Mouse (Mus musculus) midbrain, embryonic 14.5 days (tissue): ENCODE results near the gene Mmel1. TPM values are rescaled to one million over a fixed set of nuclear protein-coding genes. Genes with fewer than 3 reads are reported as not detected.
A peak's percentile ranks its signal among the peaks of the same experiment; 100 is the strongest.

Experiments used
- ATAC-seq: fragments of 200-750 bp; cut with Nextera tagmentation; 2 replicates; pipeline ENCODE4 v1.8.0; 2017; ENCODE audit warnings: moderate number of reproducible peaks, moderate library complexity; ENCODE audit not compliant: low FRiP score, low TSS enrichment
- DNase-seq: peaks from one replicate; pipeline ENCODE4 v3.0.0-alpha.2; 2015
- H3K27ac ChIP-seq: fragments of 300-500 bp; sonication (generic); replicated peaks from 2 replicates; pipeline ENCODE4 v1.5.1; 2014; ENCODE audit warnings: mild to moderate bottlenecking, low read depth, low read length, moderate library complexity
- H3K27me3 ChIP-seq: fragments of 300-500 bp; sonication (generic); 2 replicates; pipeline ENCODE4 v1.6.1; 2014; ENCODE audit warnings: low read length, control low read depth, mixed read lengths; ENCODE audit not compliant: control insufficient read depth, insufficient read depth
- H3K36me3 ChIP-seq: fragments of 300-500 bp; sonication (generic); 2 replicates; pipeline ENCODE4 v1.6.1; 2014; ENCODE audit warnings: low read length, control low read depth; ENCODE audit not compliant: control insufficient read depth, insufficient read depth
- H3K4me1 ChIP-seq: fragments of 300-500 bp; sonication (generic); 2 replicates; pipeline ENCODE4 v1.6.1; 2014; ENCODE audit warnings: mild to moderate bottlenecking, antibody characterized with exemption, low read length, control low read depth; ENCODE audit not compliant: control insufficient read depth, insufficient read depth
- H3K4me2 ChIP-seq: fragments of 300-500 bp; sonication (generic); 2 replicates; pipeline ENCODE4 v1.6.1; 2014; ENCODE audit warnings: mild to moderate bottlenecking, low read length, moderate library complexity
- H3K4me3 ChIP-seq: fragments of 300-500 bp; sonication (generic); replicated peaks from 2 replicates; pipeline ENCODE4 v1.5.1; 2014; ENCODE audit warnings: low read depth, low read length
- H3K9ac ChIP-seq: fragments of 300-500 bp; sonication (generic); replicated peaks from 2 replicates; pipeline ENCODE4 v1.6.1; 2014; ENCODE audit warnings: mild to moderate bottlenecking, low read length, moderate library complexity
- H3K9me3 ChIP-seq: fragments of 300-500 bp; sonication (generic); 2 replicates; pipeline ENCODE4 v1.6.1; 2016; ENCODE audit warnings: low read length, control low read depth, mixed read lengths; ENCODE audit not compliant: control insufficient read depth
- WGBS: fragments of 180-500 bp; shearing (Covaris S2); extraction: QIAGEN DNeasy Blood & Tissue Kit; methylation state at CpG from one replicate; pipeline ENCODE4 v1.1.7; 2014; 5-methylcytosine and 5-hydroxymethylcytosine counted together
- polyA plus RNA-seq: library from polyadenylated mRNA; unstranded; fragments of >200 nt; fragmentation: Nextera tagmentation; extraction: Ambion mirVana; gene quantifications from 2 replicates; pipeline ENCODE4 v1.2.1, GENCODE M21; 2014

The Mmel1 gene
- polyA plus RNA-seq, 1 experiment from 2014 or later, result 0.50 TPM

GRCm38 (mm10) chr4:154870721-154871120 lies 1.3 kb downstream of the Mmel1 start:
- Histone ChIP-seq H3K27ac (no peak overlapping the region), H3K9ac (no peak overlapping the region), H3K36me3 (no peaks in the 10 kb centered on the region), H3K27me3 (no peaks in the 10 kb centered on the region), H3K4me2 (no peak overlapping the region), H3K9me3 (no peaks in the 10 kb centered on the region), H3K4me1 (peaks cover 5% of the 10 kb centered on the region; the same call in 1 of the 2 replicates), H3K4me3 (no peak overlapping the region)
- ATAC-seq, result no peak
- DNase-seq, result no peak
- WGBS, result 59% methylated on average over 4 of the region's 4 CpGs

DNA sequence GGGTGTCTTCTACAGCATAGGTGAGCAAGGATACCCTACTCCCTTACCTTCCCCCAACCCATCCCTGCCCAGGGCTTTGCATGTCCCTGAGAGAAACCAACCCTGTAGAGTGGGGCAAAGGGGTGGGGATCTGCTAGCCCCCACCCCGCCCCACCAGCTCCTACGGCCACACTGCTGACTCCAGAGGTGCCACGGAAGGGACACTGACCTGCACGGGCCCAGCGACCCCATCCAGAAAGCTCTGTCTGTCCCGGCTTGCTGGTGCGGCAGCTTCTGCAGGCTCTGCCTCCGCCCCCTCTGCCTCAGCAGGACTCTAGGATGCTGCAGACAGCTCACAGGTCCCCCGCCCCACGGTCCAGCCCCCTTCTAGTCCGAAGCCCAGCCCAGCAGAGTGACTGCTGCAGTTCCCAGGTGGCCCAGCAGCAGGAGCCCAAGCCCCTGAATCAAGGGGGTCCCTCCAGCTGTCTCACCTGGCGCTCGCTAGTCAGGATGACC lies 2.4 kb downstream of the Mmel1 start:
- Histone ChIP-seq H3K27ac (no peak overlapping the region), H3K27me3 (no peaks in the 10 kb centered on the region), H3K4me2 (peak overlapping the region; percentile 48), H3K9ac (peak overlapping the region; percentile 37; the same call in 1 of the 2 replicates), H3K9me3 (no peaks in the 10 kb centered on the region), H3K36me3 (no peaks in the 10 kb centered on the region), H3K4me1 (peaks cover 5% of the 10 kb centered on the region; the same call in 1 of the 2 replicates), H3K4me3 (peak overlapping the region; percentile 21; the same call in 1 of the 2 replicates)
- ATAC-seq, result peak; percentile 20; the same call in 1 of the 2 replicates
- under 1% methylated on average over 13 of the region's 13 CpGs for WGBS
- peak; percentile 63 for DNase-seq

DNA sequence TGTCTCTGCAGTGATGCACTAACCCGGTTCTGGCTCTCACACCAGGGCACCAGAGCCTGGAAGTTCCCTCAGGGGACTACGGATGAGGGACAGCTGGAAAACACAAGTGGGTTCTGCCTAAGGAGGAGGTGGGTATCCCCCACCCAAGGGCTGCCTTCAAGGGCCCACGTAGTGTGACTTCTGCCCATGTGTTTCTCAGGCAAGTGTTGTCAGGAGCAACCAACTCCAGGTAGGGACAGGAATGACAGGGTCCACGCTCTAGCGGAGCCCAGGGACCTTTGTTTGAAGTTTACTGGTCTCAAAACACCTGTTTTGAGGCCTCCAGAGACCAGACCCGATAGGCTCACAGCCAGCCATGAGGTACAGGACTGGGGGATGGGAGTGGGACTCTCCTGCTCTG lies 3.8 kb downstream of the Mmel1 start:
- DNase-seq (no peak), ATAC-seq (no peak)
- H3K9ac ChIP-seq, result no peak overlapping the region
- 77% methylated on average over 6 of the region's 6 CpGs for WGBS
- no peak overlapping the region for H3K27ac ChIP-seq
- H3K4me3 ChIP-seq, result no peak overlapping the region
- H3K4me2 ChIP-seq, result no peak overlapping the region
- peaks cover 6% of the 10 kb centered on the region; the same call in 1 of the 2 replicates for H3K4me1 ChIP-seq
- no peaks in the 10 kb centered on the region for H3K36me3 ChIP-seq
- no peaks in the 10 kb centered on the region for H3K27me3 ChIP-seq
- no peaks in the 10 kb centered on the region for H3K9me3 ChIP-seq

- peak overlapping the region; percentile 73 for H3K27ac ChIP-seq
- peak overlapping the region; percentile 32 for H3K4me3 ChIP-seq
- DNase-seq, result peak; percentile 99
- H3K4me2 ChIP-seq, result peak overlapping the region; percentile 61
- peak overlapping the region; percentile 59 for H3K9ac ChIP-seq
- 10% methylated on average over 18 of the region's 18 CpGs for WGBS
- no peaks in the 10 kb centered on the region for H3K36me3 ChIP-seq
- peaks cover 6% of the 10 kb centered on the region; the same call in 1 of the 2 replicates for H3K4me1 ChIP-seq
- ATAC-seq, result peak; percentile 91; the same call in 1 of the 2 replicates
- no peaks in the 10 kb centered on the region for H3K27me3 ChIP-seq
- no peaks in the 10 kb centered on the region for H3K9me3 ChIP-seq
Observed at GRCm38 (mm10) chr4:154877864-154878548, 8.6 kb downstream of the Mmel1 start.

DNA sequence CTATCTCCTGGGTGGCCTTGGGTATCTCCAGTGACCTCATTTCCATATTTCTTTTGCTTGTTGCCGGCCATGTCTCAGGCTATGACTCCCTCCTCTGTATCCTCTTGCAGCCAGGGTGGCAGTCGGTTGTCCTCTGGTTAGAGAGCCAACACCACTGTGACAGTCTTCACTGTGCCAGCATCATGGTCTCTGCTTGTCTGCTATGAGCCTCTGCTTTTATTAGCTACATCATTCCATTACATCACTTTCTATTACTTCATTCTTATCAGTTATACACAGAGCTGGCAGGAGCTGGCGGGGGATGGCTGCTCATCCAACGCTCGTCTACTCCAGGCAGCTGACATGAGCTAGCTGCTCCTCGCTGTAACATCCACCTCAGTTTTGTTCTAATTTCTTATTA lies 11.3 kb downstream of the Mmel1 start:
- Histone ChIP-seq H3K4me3 (no peak overlapping the region), H3K36me3 (no peaks in the 10 kb centered on the region), H3K27ac (no peak overlapping the region), H3K9me3 (no peaks in the 10 kb centered on the region), H3K4me2 (no peak overlapping the region), H3K9ac (no peak overlapping the region), H3K4me1 (peaks cover 6% of the 10 kb centered on the region; the same call in 1 of the 2 replicates), H3K27me3 (no peaks in the 10 kb centered on the region)
- DNase-seq (no peak), ATAC-seq (no peak)
- WGBS, result 77% methylated on average over 6 of the region's 6 CpGs

- no peak overlapping the region for H3K9ac ChIP-seq
- H3K36me3 ChIP-seq, result no peaks in the 10 kb centered on the region
- H3K27me3 ChIP-seq, result no peaks in the 10 kb centered on the region
- H3K4me3 ChIP-seq, result no peak overlapping the region
- H3K4me2 ChIP-seq, result no peak overlapping the region
- no peaks in the 10 kb centered on the region for H3K9me3 ChIP-seq
- peaks cover 6% of the 10 kb centered on the region; the same call in 1 of the 2 replicates for H3K4me1 ChIP-seq
- no peak overlapping the region for H3K27ac ChIP-seq
- ATAC-seq (no peak), DNase-seq (no peak)
- WGBS, result 30% methylated on average over 14 of the region's 14 CpGs
Observed at GRCm38 (mm10) chr4:154882014-154882659, 12.8 kb downstream of the Mmel1 start.

DNA sequence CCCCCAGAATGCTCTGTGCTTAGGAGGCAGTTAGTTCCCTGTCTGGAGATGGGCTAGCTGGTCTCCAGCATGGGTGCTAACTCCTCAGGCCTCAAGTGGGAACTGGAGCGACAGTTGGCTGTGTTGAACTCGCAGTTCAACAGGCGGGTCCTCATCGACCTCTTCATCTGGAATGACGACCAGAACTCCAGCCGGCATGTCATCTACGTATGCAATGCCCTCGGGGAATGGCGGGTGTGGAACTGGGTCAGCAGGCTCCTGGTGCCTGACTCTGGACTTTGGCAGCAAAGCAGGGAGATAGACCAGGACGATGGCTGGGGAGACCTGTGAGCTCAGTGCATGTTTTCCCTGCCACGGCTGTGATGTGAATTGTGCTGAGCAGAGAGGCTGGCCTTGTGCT lies 16.0 kb downstream of the Mmel1 start:
- Histone ChIP-seq H3K4me3 (no peak overlapping the region), H3K9ac (no peak overlapping the region), H3K27me3 (no peaks in the 10 kb centered on the region), H3K9me3 (no peaks in the 10 kb centered on the region), H3K4me2 (no peak overlapping the region), H3K36me3 (no peaks in the 10 kb centered on the region), H3K4me1 (no peaks in the 10 kb centered on the region), H3K27ac (no peak overlapping the region)
- DNase-seq, result no peak
- 82% methylated on average over 11 of the region's 11 CpGs for WGBS
- no peak for ATAC-seq

DNA sequence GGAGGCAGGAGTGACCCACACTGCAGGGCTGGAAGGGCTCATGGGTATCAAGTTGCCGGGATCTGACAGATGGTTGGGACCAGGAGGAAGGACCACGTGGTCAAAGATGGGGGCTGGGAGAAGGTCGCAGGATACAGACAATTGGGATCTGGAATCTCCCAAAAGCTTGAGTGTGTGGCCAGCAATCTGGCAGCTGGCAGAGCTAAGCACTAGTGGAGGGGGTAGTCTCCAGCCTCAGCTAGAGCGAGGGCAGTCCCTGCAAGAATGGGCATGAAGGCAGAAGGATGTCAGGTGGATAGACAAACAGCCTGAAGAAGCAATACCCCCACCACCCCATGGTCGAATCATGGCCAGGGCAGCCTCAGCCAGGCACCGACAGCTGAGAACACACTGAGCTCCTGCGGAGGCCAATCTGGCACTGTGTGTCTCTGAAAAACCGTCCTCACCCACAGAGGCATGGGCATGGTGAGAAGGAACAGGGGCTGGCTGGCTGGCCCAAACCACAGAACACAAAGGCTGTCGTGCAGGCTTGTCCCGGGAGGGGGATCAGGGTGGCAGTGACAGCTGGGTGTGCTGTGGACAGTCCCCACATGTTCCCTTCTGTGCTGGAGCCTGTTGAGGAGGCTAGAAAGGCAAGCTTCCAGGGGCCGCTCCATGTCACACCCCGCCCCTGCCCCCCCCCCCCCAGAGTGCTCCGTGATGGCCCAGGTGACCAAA lies 17.6 kb downstream of the Mmel1 start:
- Histone ChIP-seq H3K4me1 (no peaks in the 10 kb centered on the region), H3K36me3 (no peaks in the 10 kb centered on the region), H3K4me2 (no peak overlapping the region), H3K27me3 (no peaks in the 10 kb centered on the region), H3K4me3 (no peak overlapping the region), H3K9me3 (no peaks in the 10 kb centered on the region), H3K27ac (0 out of 2 replicates have a peak overlapping the region, but pooled peaks have one; percentile 16), H3K9ac (no peak overlapping the region; the same call in 1 of the 2 replicates)
- 63% methylated on average over 13 of the region's 13 CpGs for WGBS
- ATAC-seq, result no peak
- DNase-seq, result no peak
